Mouse (Mus musculus): ENCODE measurements around the gene Gm21981. TPM values are rescaled to one million over a fixed set of nuclear protein-coding genes. Genes with fewer than 3 reads are reported as not detected.

The Gm21981 gene
- polyA plus RNA-seq (2015; fragmentation: Nextera tagmentation; extraction: Ambion mirVana), result 0.79 and 1.0 TPM in 2 replicates

DNA sequence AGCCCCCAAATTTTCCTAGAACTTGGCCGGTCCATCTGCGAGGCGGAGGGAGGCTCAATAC lies at the start of gene Gm21981:
Gene Gm21981, minus strand, starts transcription at position 14 of the 61 bp plus-strand sequence.
- peak within 1 kb of the TSS; percentile 84 for H3K4me3 ChIP-seq
- H3K4me1 ChIP-seq, result peaks cover 25% of the 10 kb centered on the region
- H3K9me3 ChIP-seq, result no peaks in the 10 kb centered on the region
- H3K36me3 ChIP-seq (replicated peaks), result no peaks in the 10 kb centered on the region
- peak within 1 kb of the TSS; percentile 81 for H3K27ac ChIP-seq
- peak within 1 kb of the TSS; percentile 86 for H3K9ac ChIP-seq
- ATAC-seq (replicated peaks), result no peak
- peak within 1 kb of the TSS; percentile 90 for H3K4me2 ChIP-seq
- H3K27me3 ChIP-seq (replicated peaks), result no peaks in the 10 kb centered on the region
- 2% methylated on average over 3 of the region's 3 CpGs for WGBS

- WGBS, result 56% methylated on average over 16 of the region's 16 CpGs
- no peak for ATAC-seq (replicated peaks)
- H3K9me3 ChIP-seq, result 0 out of 2 replicates have a peak, but pooled peaks cover 2% of the 10 kb centered on the region
- H3K4me1 ChIP-seq, result peaks cover 15% of the 10 kb centered on the region
- H3K27ac ChIP-seq, result no peak overlapping the region
- H3K27me3 ChIP-seq (replicated peaks), result peaks cover 14% of the 10 kb centered on the region
- no peak overlapping the region for H3K9ac ChIP-seq
- no peak overlapping the region for H3K4me2 ChIP-seq
- H3K4me3 ChIP-seq, result no peak overlapping the region
- no peaks in the 10 kb centered on the region for H3K36me3 ChIP-seq (replicated peaks)
These were observed 48.9 kb upstream of the Gm21981 start for GRCm38 (mm10) chr17:47742991-47743734.

DNA sequence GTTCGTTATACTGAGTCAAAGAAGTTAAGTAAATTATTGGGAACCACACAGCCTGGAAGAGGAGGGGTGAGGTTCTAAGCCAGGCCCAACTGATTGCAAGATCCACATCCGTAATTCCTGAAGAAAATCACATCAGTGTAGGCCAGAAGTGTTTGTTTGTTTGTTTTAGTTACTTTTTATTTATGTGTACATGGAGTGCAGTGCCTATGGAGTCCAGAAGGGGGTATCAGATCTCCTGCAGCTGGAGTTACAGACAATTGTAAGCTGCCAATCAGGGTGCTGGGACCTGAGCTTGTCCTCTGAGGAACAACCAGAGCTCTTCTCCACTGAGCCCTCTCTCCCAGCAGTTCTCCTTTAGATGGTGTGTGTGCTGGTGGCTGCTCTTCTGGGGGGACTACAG lies 45.9 kb upstream of the Gm21981 start:
- H3K27ac ChIP-seq, result no peak overlapping the region
- no peak overlapping the region for H3K4me3 ChIP-seq
- H3K36me3 ChIP-seq (replicated peaks), result no peaks in the 10 kb centered on the region
- no peak overlapping the region for H3K4me2 ChIP-seq
- peaks cover 27% of the 10 kb centered on the region for H3K27me3 ChIP-seq (replicated peaks)
- H3K9ac ChIP-seq, result no peak overlapping the region
- WGBS, result 56% methylated on average over 2 of the region's 2 CpGs
- ATAC-seq (replicated peaks), result no peak
- peaks cover 28% of the 10 kb centered on the region for H3K4me1 ChIP-seq
- H3K9me3 ChIP-seq, result 0 out of 2 replicates have a peak, but pooled peaks cover 2% of the 10 kb centered on the region

DNA sequence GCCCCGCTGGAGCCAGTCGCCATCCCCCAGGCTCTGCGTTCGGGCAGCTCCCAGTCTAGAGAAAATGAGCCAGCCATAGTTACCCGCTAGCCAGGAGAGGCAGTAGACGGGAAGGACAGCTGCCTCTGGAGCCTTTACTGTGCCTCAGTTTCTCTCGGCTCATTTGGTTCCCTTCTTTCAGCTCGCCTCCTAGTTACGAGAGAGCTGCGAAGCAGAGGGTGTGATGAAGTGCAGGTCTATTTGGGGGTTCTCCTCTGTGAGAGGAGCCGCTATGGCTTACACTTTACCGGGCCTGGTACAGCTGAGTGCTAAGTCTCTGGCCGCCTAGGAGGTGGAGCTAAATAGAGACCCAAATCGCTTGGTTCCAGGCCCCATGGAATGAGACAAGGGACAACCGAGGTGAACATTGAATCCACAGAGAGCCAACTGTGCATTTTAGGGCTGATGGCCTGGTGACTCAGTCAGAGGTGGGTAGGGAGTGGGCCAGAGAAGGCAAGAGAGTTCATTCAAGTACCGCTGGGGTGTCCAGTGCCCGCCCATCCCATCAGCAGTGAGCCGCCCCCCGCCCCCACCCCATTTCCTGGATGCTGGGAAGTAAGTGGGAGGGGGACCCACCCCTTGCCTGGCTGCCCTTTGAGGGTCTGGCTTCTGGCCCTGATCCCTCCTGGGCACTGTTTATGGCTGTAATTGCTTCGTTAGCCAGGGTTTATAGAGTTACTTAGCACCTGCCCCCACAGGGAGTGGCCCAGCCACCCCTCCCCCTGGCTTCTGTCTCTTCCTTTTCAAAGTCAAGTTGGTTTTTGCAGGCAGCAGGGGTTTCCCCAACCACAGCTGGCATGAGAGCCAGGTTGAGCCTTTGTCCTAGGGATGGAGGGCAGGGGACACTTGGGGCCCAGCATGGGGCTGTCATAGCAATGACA lies 44.9 kb upstream of the Gm21981 start:
- Histone ChIP-seq H3K4me3 (peak overlapping the region; percentile 56), H3K9ac (no peak overlapping the region), H3K27ac (no peak overlapping the region), H3K4me1 (peaks cover 28% of the 10 kb centered on the region), H3K9me3 (no peaks in the 10 kb centered on the region), H3K27me3 (replicated peaks) (peaks cover 27% of the 10 kb centered on the region), H3K36me3 (replicated peaks) (no peaks in the 10 kb centered on the region), H3K4me2 (peak overlapping the region; percentile 91)
- ATAC-seq (replicated peaks), result no peak
- WGBS, result 8% methylated on average over 20 of the region's 20 CpGs

DNA sequence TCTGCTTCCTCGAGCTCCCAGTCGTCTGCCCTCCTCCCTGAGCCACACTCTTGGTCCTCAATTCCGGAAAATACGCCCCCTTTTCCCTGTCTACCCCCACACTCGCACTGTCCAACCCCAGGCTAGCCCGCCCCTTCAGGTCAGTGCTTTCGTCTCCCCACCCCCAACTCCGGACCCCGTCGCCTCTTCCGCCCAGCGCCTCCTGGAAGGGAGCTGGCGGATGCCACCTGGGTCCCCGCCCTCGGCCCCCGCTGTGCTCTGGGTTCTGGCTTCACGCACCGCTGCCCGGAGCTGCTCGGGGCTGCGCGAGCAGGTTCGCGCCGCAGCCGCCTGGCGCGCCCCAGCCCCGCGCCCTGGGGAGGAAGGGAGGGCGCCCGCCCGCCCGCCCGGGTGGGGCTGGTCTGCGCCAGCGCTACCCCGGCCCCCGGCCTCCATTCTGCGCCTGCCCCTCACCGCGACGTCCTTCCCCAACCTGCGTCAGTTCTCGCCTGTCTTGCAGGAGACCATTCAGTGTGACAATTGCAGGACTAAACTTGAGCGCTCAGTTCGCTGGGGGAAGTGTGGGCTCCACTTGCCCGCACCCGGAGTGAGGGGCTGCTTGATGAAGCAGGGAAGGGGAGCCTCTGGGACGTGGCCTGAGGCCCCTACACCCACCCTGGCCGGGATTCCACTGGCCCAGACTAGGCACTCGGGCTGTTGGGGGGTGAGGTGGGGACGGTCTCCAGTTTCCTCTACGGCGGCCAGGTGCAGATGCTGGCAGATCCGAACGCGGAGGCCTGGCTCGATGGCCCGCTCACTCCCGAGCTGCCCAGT lies 44.0 kb upstream of the Gm21981 start:
- WGBS, result under 1% methylated on average over 60 of the region's 61 CpGs
- H3K4me1 ChIP-seq, result peaks cover 28% of the 10 kb centered on the region

DNA sequence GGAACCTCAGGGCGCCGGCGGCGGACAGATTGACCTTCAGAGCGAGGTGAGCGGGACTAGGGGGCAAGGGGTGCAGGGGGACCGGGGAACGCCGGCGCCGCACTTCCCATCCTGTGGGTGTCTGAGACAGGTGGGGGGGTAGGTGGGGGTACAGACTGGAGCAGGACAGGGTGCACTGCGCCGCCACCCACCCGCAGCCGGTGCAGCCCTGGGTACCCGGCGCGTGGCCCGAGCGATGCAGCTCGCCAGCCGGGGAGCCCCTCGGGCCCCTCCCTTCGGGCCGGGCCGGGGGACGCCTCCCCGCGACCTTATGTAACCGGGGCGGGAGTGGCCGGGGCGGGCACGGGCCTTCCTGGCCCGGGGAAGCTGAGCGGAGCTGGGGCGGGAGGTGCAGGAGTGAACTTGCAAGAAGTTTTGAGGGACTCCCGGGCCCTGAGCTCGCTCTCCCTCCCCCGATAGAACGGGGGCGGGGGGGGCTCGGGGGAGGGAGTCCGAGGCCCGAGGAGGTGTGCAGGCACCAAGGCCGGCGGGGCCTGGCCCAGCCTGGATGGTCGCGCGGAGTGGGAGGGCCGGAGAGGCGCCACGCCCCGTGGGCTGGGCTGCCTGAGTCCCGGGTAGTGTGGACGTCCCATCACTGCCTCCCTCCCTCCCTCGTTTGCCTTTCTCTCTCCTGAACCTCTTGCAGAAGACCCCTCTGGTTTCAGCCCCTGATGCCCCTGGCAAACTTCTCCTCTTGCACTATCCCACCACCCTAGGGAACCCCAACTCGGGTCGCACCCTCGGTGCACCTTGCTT lies 43.2 kb upstream of the Gm21981 start:
- peak overlapping the region; percentile 46 for H3K9ac ChIP-seq
- H3K9me3 ChIP-seq, result no peaks in the 10 kb centered on the region
- no peak overlapping the region for H3K27ac ChIP-seq
- peak; percentile 79 for ATAC-seq (replicated peaks)
- peak overlapping the region; percentile 56 for H3K4me3 ChIP-seq
- H3K4me2 ChIP-seq, result peak overlapping the region; percentile 91
- H3K36me3 ChIP-seq (replicated peaks), result no peaks in the 10 kb centered on the region
- H3K4me1 ChIP-seq, result peaks cover 28% of the 10 kb centered on the region
- WGBS, result 0% methylated on average over 29 of the region's 60 CpGs
- peaks cover 27% of the 10 kb centered on the region for H3K27me3 ChIP-seq (replicated peaks)

More for the DNA sequence above, 44.0 kb upstream of the Gm21981 start:
- H3K27ac ChIP-seq, result no peak overlapping the region
- peak; percentile 22 for ATAC-seq (replicated peaks)
- no peaks in the 10 kb centered on the region for H3K36me3 ChIP-seq (replicated peaks)
- peak overlapping the region; percentile 56 for H3K4me3 ChIP-seq
- no peaks in the 10 kb centered on the region for H3K9me3 ChIP-seq
- H3K4me2 ChIP-seq, result peak overlapping the region; percentile 91
- peak overlapping the region; percentile 46 for H3K9ac ChIP-seq
- H3K27me3 ChIP-seq (replicated peaks), result peaks cover 27% of the 10 kb centered on the region

GRCm38 (mm10) chr17:47736856-47737255 lies 42.6 kb upstream of the Gm21981 start, which contains the start of gene Tfeb:
TSS of gene Tfeb (plus strand) at chr17:47737030.
- H3K9me3 ChIP-seq, result no peaks in the 10 kb centered on the region
- peak within 1 kb of the TSS; percentile 46 for H3K9ac ChIP-seq
- peaks cover 28% of the 10 kb centered on the region for H3K4me1 ChIP-seq
- H3K27ac ChIP-seq, result no peak within 1 kb of the TSS
- ATAC-seq (replicated peaks), result peak; percentile 83
- WGBS, result under 1% methylated on average over 43 of the region's 47 CpGs
- H3K36me3 ChIP-seq (replicated peaks), result no peaks in the 10 kb centered on the region
- peak within 1 kb of the TSS; percentile 56 for H3K4me3 ChIP-seq
- peak within 1 kb of the TSS; percentile 91 for H3K4me2 ChIP-seq
- H3K27me3 ChIP-seq (replicated peaks), result peaks cover 27% of the 10 kb centered on the region

GRCm38 (mm10) chr17:47735553-47736100 lies 41.4 kb upstream of the Gm21981 start:
- 77% methylated on average over 14 of the region's 14 CpGs for WGBS
- H3K36me3 ChIP-seq (replicated peaks), result no peaks in the 10 kb centered on the region
- H3K4me3 ChIP-seq, result no peak overlapping the region
- H3K9ac ChIP-seq, result no peak overlapping the region
- H3K27me3 ChIP-seq (replicated peaks), result peaks cover 27% of the 10 kb centered on the region
- no peak for ATAC-seq (replicated peaks)
- H3K27ac ChIP-seq, result no peak overlapping the region
- peaks cover 28% of the 10 kb centered on the region for H3K4me1 ChIP-seq
- H3K4me2 ChIP-seq, result no peak overlapping the region
- H3K9me3 ChIP-seq, result no peaks in the 10 kb centered on the region

GRCm38 (mm10) chr17:47730633-47731575 lies 36.6 kb upstream of the Gm21981 start:
- Histone ChIP-seq H3K27me3 (replicated peaks) (no peaks in the 10 kb centered on the region), H3K4me3 (no peak overlapping the region), H3K27ac (no peak overlapping the region), H3K4me1 (no peaks in the 10 kb centered on the region), H3K9ac (no peak overlapping the region), H3K4me2 (no peak overlapping the region), H3K9me3 (no peaks in the 10 kb centered on the region), H3K36me3 (replicated peaks) (no peaks in the 10 kb centered on the region)
- 49% methylated on average over 24 of the region's 24 CpGs for WGBS
- no peak for ATAC-seq (replicated peaks)

DNA sequence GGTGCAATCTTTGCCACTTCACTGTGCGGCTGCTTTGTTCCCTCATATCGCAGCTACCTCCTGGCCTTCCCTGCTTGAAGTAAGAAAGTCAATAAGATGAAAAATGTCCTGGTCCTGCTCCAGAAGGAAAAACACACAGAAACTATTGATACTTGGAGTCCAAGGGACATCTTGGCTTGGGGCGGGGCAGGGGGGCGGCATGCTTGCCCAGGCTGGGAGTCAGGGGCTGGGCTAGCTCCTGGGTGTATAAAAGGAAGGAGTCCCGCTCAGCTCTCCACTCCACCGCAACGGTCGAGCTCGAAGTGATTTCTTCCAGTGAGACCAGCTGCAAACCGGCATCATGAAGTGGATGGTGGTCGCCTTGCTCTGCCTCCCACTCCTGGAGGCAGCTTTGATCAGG lies 32.3 kb upstream of the Gm21981 start, which contains the start of gene Pgc:
Gene Pgc, plus strand, starts transcription at position 277 of the 400 bp plus-strand sequence.
- WGBS, result 83% methylated on average over 11 of the region's 11 CpGs

More for the DNA sequence above, 32.3 kb upstream of the Gm21981 start, which contains the start of gene Pgc:
- Histone ChIP-seq H3K4me3 (no peak within 1 kb of the TSS), H3K9ac (no peak within 1 kb of the TSS), H3K27me3 (replicated peaks) (no peaks in the 10 kb centered on the region), H3K4me1 (no peaks in the 10 kb centered on the region), H3K9me3 (no peaks in the 10 kb centered on the region), H3K27ac (no peak within 1 kb of the TSS), H3K36me3 (replicated peaks) (no peaks in the 10 kb centered on the region), H3K4me2 (no peak within 1 kb of the TSS)
- ATAC-seq (replicated peaks), result no peak
